Mouse (Mus musculus): ENCODE results near the gene Snx20. TPM values are rescaled to one million over a fixed set of nuclear protein-coding genes. Genes with fewer than 3 reads are reported as not detected.

The Snx20 gene
- total and polyA plus RNA-seq, 3 experiments = 1.0 to 1.6 (median 1.1) TPM

- WGBS = 38% methylated on average over 105 of the region's 105 CpGs
- Histone ChIP-seq H3K27me3 (ENCODE audit: control insufficient read depth, insufficient read depth, low read length) (no peaks in the 10 kb centered on the region), H3K4me3 (peak overlapping the region; percentile 47), H3K9ac (ENCODE audit: low read depth, low read length) (peak overlapping the region; percentile 80), H3K79me2 (replicated peaks; ENCODE audit: control insufficient read depth, insufficient read depth, low read length) (no peaks in the 10 kb centered on the region), H3K4me1 (ENCODE audit: control insufficient read depth, insufficient read depth, low read length) (peaks cover 9% of the 10 kb centered on the region), H3K27ac (peak overlapping the region; percentile 73), H3K36me3 (ENCODE audit: control insufficient read depth, insufficient read depth, low read length) (no peaks in the 10 kb centered on the region)
- DNase-seq = peak; percentile 78 to 85
- TF ChIP-seq EP300 (IDR thresholded peaks at IDR 0.05; ENCODE audit: insufficient read depth, low read depth, low read length) = no peak
- peak; percentile 26; the same call in 1 of the 2 replicates for TF ChIP-seq POLR2A (IDR thresholded peaks at IDR 0.05; ENCODE audit: insufficient read depth, low read depth, low read length)
- peak; percentile 27 for TF ChIP-seq CTCF (IDR thresholded peaks at IDR 0.05)
- intact Hi-C loops (cut with DNase I) = no loop called here
Observed at GRCm38 (mm10) chr8:88627265-88627991, 8.5 kb downstream of the Snx20 start.

GRCm38 (mm10) chr8:88626940-88627264 is 9.0 kb downstream of the Snx20 start:
- intact Hi-C loops (cut with DNase I) = no loop called here
- no peak for TF ChIP-seq POLR2A (IDR thresholded peaks at IDR 0.05; ENCODE audit: insufficient read depth, low read depth, low read length)
- no peak for TF ChIP-seq CTCF (IDR thresholded peaks at IDR 0.05)
- no peak for TF ChIP-seq EP300 (IDR thresholded peaks at IDR 0.05; ENCODE audit: insufficient read depth, low read depth, low read length)
- Histone ChIP-seq H3K79me2 (replicated peaks; ENCODE audit: control insufficient read depth, insufficient read depth, low read length) (no peaks in the 10 kb centered on the region), H3K4me1 (ENCODE audit: control insufficient read depth, insufficient read depth, low read length) (peaks cover 9% of the 10 kb centered on the region), H3K36me3 (ENCODE audit: control insufficient read depth, insufficient read depth, low read length) (no peaks in the 10 kb centered on the region), H3K9ac (ENCODE audit: low read depth, low read length) (peak overlapping the region; percentile 80), H3K27me3 (ENCODE audit: control insufficient read depth, insufficient read depth, low read length) (no peaks in the 10 kb centered on the region), H3K27ac (peak overlapping the region; percentile 51), H3K4me3 (peak overlapping the region; percentile 47)
- DNase-seq = no peak
- 42% methylated on average over 19 of the region's 19 CpGs for WGBS

- DNase-seq = no peak
- Histone ChIP-seq H3K4me1 (ENCODE audit: control insufficient read depth, insufficient read depth, low read length) (peaks cover 9% of the 10 kb centered on the region), H3K27ac (no peak overlapping the region), H3K4me3 (no peak overlapping the region), H3K9ac (ENCODE audit: low read depth, low read length) (no peak overlapping the region), H3K36me3 (ENCODE audit: control insufficient read depth, insufficient read depth, low read length) (no peaks in the 10 kb centered on the region), H3K79me2 (replicated peaks; ENCODE audit: control insufficient read depth, insufficient read depth, low read length) (no peaks in the 10 kb centered on the region), H3K27me3 (ENCODE audit: control insufficient read depth, insufficient read depth, low read length) (no peaks in the 10 kb centered on the region)
- TF ChIP-seq POLR2A (IDR thresholded peaks at IDR 0.05; ENCODE audit: insufficient read depth, low read depth, low read length) (no peak), EP300 (IDR thresholded peaks at IDR 0.05; ENCODE audit: insufficient read depth, low read depth, low read length) (no peak), CTCF (IDR thresholded peaks at IDR 0.05) (no peak)
- 77% methylated on average over 3 of the region's 3 CpGs for WGBS
- intact Hi-C loops (cut with DNase I) = no loop called here
Observed at GRCm38 (mm10) chr8:88626433-88626832, 9.5 kb downstream of the Snx20 start.

GRCm38 (mm10) chr8:88624276-88624675 is 11.7 kb downstream of the Snx20 start:
- 81% methylated on average over 3 of the region's 3 CpGs for WGBS
- Histone ChIP-seq H3K9ac (ENCODE audit: low read depth, low read length) (no peak overlapping the region), H3K27me3 (ENCODE audit: control insufficient read depth, insufficient read depth, low read length) (no peaks in the 10 kb centered on the region), H3K27ac (no peak overlapping the region), H3K4me1 (ENCODE audit: control insufficient read depth, insufficient read depth, low read length) (peaks cover 1% of the 10 kb centered on the region; the same call in 1 of the 2 replicates), H3K79me2 (replicated peaks; ENCODE audit: control insufficient read depth, insufficient read depth, low read length) (no peaks in the 10 kb centered on the region), H3K36me3 (ENCODE audit: control insufficient read depth, insufficient read depth, low read length) (no peaks in the 10 kb centered on the region), H3K4me3 (no peak overlapping the region)
- intact Hi-C loops (cut with DNase I) = no loop called here
- TF ChIP-seq POLR2A (IDR thresholded peaks at IDR 0.05; ENCODE audit: insufficient read depth, low read depth, low read length) = no peak
- no peak for DNase-seq

- 86% methylated on average over 3 of the region's 3 CpGs for WGBS
- Histone ChIP-seq H3K79me2 (replicated peaks; ENCODE audit: control insufficient read depth, insufficient read depth, low read length) (no peaks in the 10 kb centered on the region), H3K4me3 (no peak overlapping the region), H3K4me1 (ENCODE audit: control insufficient read depth, insufficient read depth, low read length) (peaks cover under 1% of the 10 kb centered on the region; the same call in 1 of the 2 replicates), H3K27me3 (ENCODE audit: control insufficient read depth, insufficient read depth, low read length) (no peaks in the 10 kb centered on the region), H3K9ac (ENCODE audit: low read depth, low read length) (no peak overlapping the region), H3K27ac (no peak overlapping the region), H3K36me3 (ENCODE audit: control insufficient read depth, insufficient read depth, low read length) (no peaks in the 10 kb centered on the region)
- TF ChIP-seq CTCF (IDR thresholded peaks at IDR 0.05) (no peak), POLR2A (IDR thresholded peaks at IDR 0.05; ENCODE audit: insufficient read depth, low read depth, low read length) (no peak), EP300 (IDR thresholded peaks at IDR 0.05; ENCODE audit: insufficient read depth, low read depth, low read length) (no peak)
- no peak for DNase-seq
- intact Hi-C loops (cut with DNase I) = no loop called here
Observed at GRCm38 (mm10) chr8:88623351-88623750, 12.6 kb downstream of the Snx20 start.

GRCm38 (mm10) chr8:88621408-88621807 is 14.5 kb downstream of the Snx20 start:
- DNase-seq = peak; percentile 62 to 84
- intact Hi-C loops (cut with DNase I) = loop anchor here (2.0 kb wide), 3 partner anchors 93 to 355 kb away; partner anchors contain the start of gene Brd7
- Histone ChIP-seq H3K4me3 (no peak overlapping the region), H3K4me1 (ENCODE audit: control insufficient read depth, insufficient read depth, low read length) (no peaks in the 10 kb centered on the region; the same call in 1 of the 2 replicates), H3K27ac (no peak overlapping the region), H3K79me2 (replicated peaks; ENCODE audit: control insufficient read depth, insufficient read depth, low read length) (no peaks in the 10 kb centered on the region), H3K36me3 (ENCODE audit: control insufficient read depth, insufficient read depth, low read length) (no peaks in the 10 kb centered on the region), H3K27me3 (ENCODE audit: control insufficient read depth, insufficient read depth, low read length) (no peaks in the 10 kb centered on the region), H3K9ac (ENCODE audit: low read depth, low read length) (no peak overlapping the region)
- TF ChIP-seq EP300 (IDR thresholded peaks at IDR 0.05; ENCODE audit: insufficient read depth, low read depth, low read length) (peak; percentile 87), POLR2A (IDR thresholded peaks at IDR 0.05; ENCODE audit: insufficient read depth, low read depth, low read length) (no peak), CTCF (IDR thresholded peaks at IDR 0.05) (peak; percentile 95)
- 1% methylated on average over 8 of the region's 8 CpGs for WGBS

Data from heart, adult 2 months (tissue).